ENCODE assay signal across 31 mouse cellular contexts in the genomic region with DNA sequence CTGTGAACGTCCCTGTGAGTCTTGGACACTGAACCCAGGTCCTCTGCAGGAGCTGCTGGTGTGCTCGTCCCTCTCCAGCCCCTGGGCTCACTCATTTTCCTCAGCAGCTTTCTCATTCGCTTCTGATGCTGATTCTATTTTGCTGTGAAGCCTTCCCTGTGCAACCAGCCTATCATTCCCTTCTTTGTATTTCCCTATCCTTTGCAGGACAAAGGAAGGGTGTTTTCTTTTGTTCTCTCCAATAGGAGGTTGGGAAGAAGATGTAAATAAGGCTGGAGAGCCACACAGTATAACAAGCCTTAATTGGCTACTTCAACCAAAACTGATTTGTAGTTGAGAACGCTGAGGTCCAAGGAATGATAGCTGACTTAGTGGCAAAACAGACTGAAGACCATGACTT. TPM values are rescaled to one million over a fixed set of nuclear protein-coding genes. Genes with fewer than 3 reads are reported as not detected.
A peak's percentile ranks its signal among the peaks of the same experiment; 100 is the strongest.
DNase-seq lines count a peak whose midpoint lies in the region; ATAC-seq and TF ChIP-seq lines count a peak whose summit lies in the region.
"Had no signal": no experiment of that assay in that cellular context is flagged by ENCODE, and none has a peak within 500 bp of the region (broad histone marks: within the 10 kb centered on the region; RNA-seq: fewer than 3 reads in every experiment).

No protein-coding gene starts in this region.

- WGBS in hindbrain, embryonic 12.5 days: 18% methylated on average over 4 of the region's 4 CpGs
- 13% methylated on average over 4 of the region's 4 CpGs for WGBS in hindbrain, embryonic 14.5 days
- 52% methylated on average over 4 of the region's 4 CpGs for WGBS in intestine, embryonic 16.5 days

- H3K4me2 ChIP-seq in hindbrain, embryonic 12.5 days (replicated peaks): no peak overlapping the region
- no peak overlapping the region for H3K4me2 ChIP-seq in hindbrain, embryonic 14.5 days (replicated peaks)
- H3K4me2 ChIP-seq in intestine, embryonic 16.5 days (ENCODE audit: low read depth, low read length): no peak overlapping the region
- H3K4me2 ChIP-seq: embryonic facial prominence, embryonic 13.5 days; embryonic facial prominence, embryonic 15.5 days; forebrain, embryonic 12.5 days had no signal

- no peak for TF ChIP-seq EP300 in ES-Bruce4 (IDR thresholded peaks at IDR 0.05; ENCODE audit: insufficient read depth, low read depth, low read length)

- no peaks in the 10 kb centered on the region for H3K9me3 ChIP-seq in hindbrain, embryonic 12.5 days (replicated peaks)
- no peaks in the 10 kb centered on the region for H3K9me3 ChIP-seq in hindbrain, embryonic 14.5 days (ENCODE audit: control insufficient read depth, low read length)
- no peaks in the 10 kb centered on the region for H3K9me3 ChIP-seq in ES-Bruce4 (replicated peaks; ENCODE audit: control insufficient read depth, insufficient read depth, low read length, poor library complexity, severe bottlenecking)
- no peaks in the 10 kb centered on the region for H3K9me3 ChIP-seq in intestine, embryonic 16.5 days (ENCODE audit: control insufficient read depth, low read length)
- H3K9me3 ChIP-seq: embryonic facial prominence, embryonic 13.5 days; embryonic facial prominence, embryonic 15.5 days; forebrain, embryonic 10.5 days; forebrain, embryonic 12.5 days; G1E had no signal

- H3K4me1 ChIP-seq in hindbrain, embryonic 12.5 days: no peaks in the 10 kb centered on the region
- no peaks in the 10 kb centered on the region for H3K4me1 ChIP-seq in hindbrain, embryonic 14.5 days (replicated peaks; ENCODE audit: control insufficient read depth, insufficient read depth, low read length)
- H3K4me1 ChIP-seq in ES-Bruce4 (ENCODE audit: control insufficient read depth, insufficient read depth, low read length): peaks cover 3% of the 10 kb centered on the region
- no peaks in the 10 kb centered on the region for H3K4me1 ChIP-seq in intestine, embryonic 16.5 days (ENCODE audit: control insufficient read depth, insufficient read depth, low read length)
- H3K4me1 ChIP-seq: embryonic facial prominence, embryonic 13.5 days; embryonic facial prominence, embryonic 15.5 days; forebrain, embryonic 12.5 days had no signal

- ATAC-seq in hindbrain, embryonic 12.5 days (ENCODE audit: low FRiP score): no peak
- no peak for ATAC-seq in hindbrain, embryonic 14.5 days (ENCODE audit: low FRiP score)
- ATAC-seq in intestine, embryonic 16.5 days: no peak
- ATAC-seq: CD4-positive, CD25-positive, alpha-beta regulatory T cell, adult 4 months; forebrain, embryonic 14.5 days; forebrain, embryonic 16.5 days; Patski had no signal

- TF ChIP-seq POLR2A in ES-Bruce4 (IDR thresholded peaks at IDR 0.05; ENCODE audit: insufficient read depth, low read length): no peak

- no peak for TF ChIP-seq CTCF in ES-Bruce4 (IDR thresholded peaks at IDR 0.05; ENCODE audit: low read depth, low read length)

- H3K27me3 ChIP-seq in hindbrain, embryonic 12.5 days: no peaks in the 10 kb centered on the region
- H3K27me3 ChIP-seq in hindbrain, embryonic 14.5 days (ENCODE audit: control insufficient read depth, insufficient read depth, low read length): no peaks in the 10 kb centered on the region
- H3K27me3 ChIP-seq in ES-Bruce4 (ENCODE audit: control insufficient read depth, insufficient read depth, low read length, poor library complexity, severe bottlenecking): no peaks in the 10 kb centered on the region
- H3K27me3 ChIP-seq in intestine, embryonic 16.5 days (replicated peaks; ENCODE audit: control insufficient read depth, insufficient read depth, low read length): no peaks in the 10 kb centered on the region
- H3K27me3 ChIP-seq: CH12.LX; embryonic facial prominence, embryonic 13.5 days; embryonic facial prominence, embryonic 15.5 days; forebrain, embryonic 12.5 days; Patski had no signal

- no peak overlapping the region for H3K9ac ChIP-seq in hindbrain, embryonic 12.5 days
- no peak overlapping the region for H3K9ac ChIP-seq in hindbrain, embryonic 14.5 days
- H3K9ac ChIP-seq in ES-Bruce4 (ENCODE audit: low read depth, poor library complexity, severe bottlenecking): no peak overlapping the region
- H3K9ac ChIP-seq in intestine, embryonic 16.5 days (ENCODE audit: low read depth, low read length): no peak overlapping the region
- H3K9ac ChIP-seq: embryonic facial prominence, embryonic 13.5 days; embryonic facial prominence, embryonic 15.5 days; forebrain, embryonic 12.5 days had no signal

- no peak for DNase-seq in hindbrain, embryonic 14.5 days (ENCODE audit: low spot score)
- DNase-seq in R1 (ENCODE audit: low read depth, low spot score) (peak; percentile 77), ZHBTc4 (ENCODE audit: low read depth, low spot score) (peak; percentile 55)
- DNase-seq in right cerebral cortex, postnatal 10 days (ENCODE audit: low spot score in 2 of 2): no peak
- DNase-seq: adrenal gland, adult 2 months; adrenal gland, postnatal 10 days; adrenal gland, postnatal 25 days; B cell, adult 2 months; cerebellum, adult 11 months; cerebellum, adult 18-20 months; cerebellum, adult 8-10 months; cerebellum, adult 9-11 months; cerebellum, postnatal 14 days; cerebellum, postnatal 36 days; embryo, embryonic 11 days had no signal

- H3K4me3 ChIP-seq in hindbrain, embryonic 12.5 days: no peak overlapping the region
- no peak overlapping the region for H3K4me3 ChIP-seq in hindbrain, embryonic 14.5 days (replicated peaks; ENCODE audit: low read length)
- no peak overlapping the region for H3K4me3 ChIP-seq in ES-Bruce4 (ENCODE audit: low read depth, low read length)
- H3K4me3 ChIP-seq in intestine, embryonic 16.5 days (ENCODE audit: low read length): no peak overlapping the region
- H3K4me3 ChIP-seq: embryonic facial prominence, embryonic 13.5 days; embryonic facial prominence, embryonic 15.5 days; erythroblast, embryonic 14.5 days; forebrain, embryonic 10.5 days; forebrain, embryonic 12.5 days had no signal

- H3K36me3 ChIP-seq in hindbrain, embryonic 12.5 days: no peaks in the 10 kb centered on the region
- no peaks in the 10 kb centered on the region for H3K36me3 ChIP-seq in hindbrain, embryonic 14.5 days (replicated peaks; ENCODE audit: control insufficient read depth, insufficient read depth)
- no peaks in the 10 kb centered on the region for H3K36me3 ChIP-seq in ES-Bruce4 (ENCODE audit: control insufficient read depth, insufficient read depth, low read length, poor library complexity, severe bottlenecking)
- H3K36me3 ChIP-seq in intestine, embryonic 16.5 days (ENCODE audit: control insufficient read depth, insufficient read depth, low read length): no peaks in the 10 kb centered on the region
- H3K36me3 ChIP-seq: embryonic facial prominence, embryonic 13.5 days; embryonic facial prominence, embryonic 15.5 days; forebrain, embryonic 10.5 days; forebrain, embryonic 12.5 days; G1E had no signal

- peak overlapping the region; percentile 17; the same call in 1 of the 2 replicates for H3K27ac ChIP-seq in hindbrain, embryonic 12.5 days
- H3K27ac ChIP-seq in hindbrain, embryonic 14.5 days: no peak overlapping the region
- H3K27ac ChIP-seq in ES-Bruce4 (ENCODE audit: insufficient read depth, low read length): peak overlapping the region; percentile 74; the same call in 1 of the 2 replicates
- H3K27ac ChIP-seq in intestine, embryonic 16.5 days (ENCODE audit: low read length): no peak overlapping the region
- H3K27ac ChIP-seq: embryonic facial prominence, embryonic 13.5 days; embryonic facial prominence, embryonic 15.5 days; forebrain, embryonic 10.5 days; forebrain, embryonic 12.5 days had no signal

RNA-seq across cellular contexts. Expression of a gene that starts 2.8 kb away (rescaled TPM):
- not detected in 2 replicates for polyA plus RNA-seq in hindbrain, embryonic 12.5 days (2016; fragmentation: Nextera tagmentation; extraction: Ambion mirVana)
- not detected in 2 replicates for polyA plus RNA-seq in hindbrain, embryonic 14.5 days (2014; fragmentation: Nextera tagmentation; extraction: Ambion mirVana)
- not detected in 2 replicates for polyA plus RNA-seq in ES-Bruce4 (2011; ENCODE audit: insufficient read depth, insufficient read length, low read depth, missing spikeins)
- polyA plus RNA-seq in intestine, embryonic 16.5 days (2015; fragmentation: Nextera tagmentation; extraction: Ambion mirVana): not detected in 2 replicates
- polyA plus RNA-seq: adrenal gland, adult 2 months; brain, embryonic 14.5 days; CD4-positive, CD25-positive, alpha-beta regulatory T cell, adult 4 months; embryonic facial prominence, embryonic 11.5 days; embryonic facial prominence, embryonic 15.5 days; erythroblast, embryonic 14.5 days; forebrain, embryonic 14.5 days; forebrain, embryonic 16.5 days; G1E had no signal

RNA-seq across cellular contexts. Expression of a gene that starts 45.3 kb away (rescaled TPM):
- polyA plus RNA-seq in hindbrain, embryonic 12.5 days (2016; fragmentation: Nextera tagmentation; extraction: Ambion mirVana): not detected in 2 replicates
- 0.10 TPM in 1 of 2 replicates, not detected in the other for polyA plus RNA-seq in hindbrain, embryonic 14.5 days (2014; fragmentation: Nextera tagmentation; extraction: Ambion mirVana)
- polyA plus RNA-seq in ES-Bruce4 (2011; ENCODE audit: insufficient read depth, insufficient read length, low read depth, missing spikeins): 0.87 and 1.5 TPM in 2 replicates
- 69.2 and 140 TPM in 2 replicates for polyA plus RNA-seq in intestine, embryonic 16.5 days (2015; fragmentation: Nextera tagmentation; extraction: Ambion mirVana)
- polyA plus RNA-seq: adrenal gland, adult 2 months; brain, embryonic 14.5 days; CD4-positive, CD25-positive, alpha-beta regulatory T cell, adult 4 months; embryonic facial prominence, embryonic 11.5 days; embryonic facial prominence, embryonic 13.5 days; embryonic facial prominence, embryonic 15.5 days; erythroblast, embryonic 14.5 days; forebrain, embryonic 10.5 days; forebrain, embryonic 12.5 days; forebrain, embryonic 14.5 days; forebrain, embryonic 16.5 days; G1E had no signal

RNA-seq across cellular contexts. Expression of a gene that starts 54.9 kb away (rescaled TPM):
- polyA plus RNA-seq in hindbrain, embryonic 12.5 days (2016; fragmentation: Nextera tagmentation; extraction: Ambion mirVana): not detected in 2 replicates
- not detected in 2 replicates for polyA plus RNA-seq in hindbrain, embryonic 14.5 days (2014; fragmentation: Nextera tagmentation; extraction: Ambion mirVana)
- not detected in 2 replicates for polyA plus RNA-seq in ES-Bruce4 (2011; ENCODE audit: insufficient read depth, insufficient read length, low read depth, missing spikeins)
- 115 and 130 TPM in 2 replicates for polyA plus RNA-seq in intestine, embryonic 16.5 days (2015; fragmentation: Nextera tagmentation; extraction: Ambion mirVana)
- polyA plus RNA-seq: adrenal gland, adult 2 months; CD4-positive, CD25-positive, alpha-beta regulatory T cell, adult 4 months; embryonic facial prominence, embryonic 11.5 days; embryonic facial prominence, embryonic 13.5 days; erythroblast, embryonic 14.5 days; forebrain, embryonic 10.5 days; forebrain, embryonic 12.5 days; forebrain, embryonic 14.5 days; forebrain, embryonic 16.5 days; G1E; Patski had no signal

Comparison
In these comparisons a context has a peak if more than half of its experiments do, and no peak if none do; other contexts are left out.
1. H3K27ac ChIP-seq: peak in hindbrain, embryonic 12.5 days (single experiment) and ES-Bruce4 (single experiment); none in hindbrain, embryonic 14.5 days (single experiment) and intestine, embryonic 16.5 days (single experiment).
2. DNase-seq: peak in R1 (single experiment) and ZHBTc4 (single experiment); none in hindbrain, embryonic 14.5 days (single experiment) and right cerebral cortex, postnatal 10 days (0 of 2).
3. RNA of a gene that starts 45.3 kb away (polyA plus RNA-seq): 69.2 to 140 TPM in intestine, embryonic 16.5 days; 0.87 to 1.5 TPM in ES-Bruce4, 0.10 TPM in hindbrain, embryonic 14.5 days and not detected in hindbrain, embryonic 12.5 days; every median in the first group is over 10 times any median in the second.
4. RNA of a gene that starts 54.9 kb away (polyA plus RNA-seq): 115 to 130 TPM in intestine, embryonic 16.5 days; not detected in hindbrain, embryonic 12.5 days, not detected in hindbrain, embryonic 14.5 days and not detected in ES-Bruce4; every median in the first group is over 100 times any median in the second.